Mouse (Mus musculus) CH12.LX (cell line): ENCODE results near the gene Gm5678. TPM values are rescaled to one million over a fixed set of nuclear protein-coding genes. Genes with fewer than 3 reads are reported as not detected.

Source experiments
- DNase-seq: peaks from one replicate; pipeline ENCODE4 v3.0.0-alpha.2; 2013; ENCODE audit errors: extremely low read depth
- H3K27ac ChIP-seq: 2 replicates; pipeline ENCODE4 v1.5.1; 2012; ENCODE audit warnings: low read depth, mild to moderate bottlenecking, control low read depth, moderate library complexity; ENCODE audit not compliant: insufficient read depth
- H3K27me3 ChIP-seq: replicated peaks from 2 replicates; pipeline ENCODE3; 2012; ENCODE audit warnings: inconsistent platforms
- H3K36me3 ChIP-seq, 2 experiments: replicated peaks in 1 of 2; 2 replicates each; pipeline versions ENCODE3 to v1.6.1; 2012; ENCODE audit warnings: inconsistent platforms in 1 of 2, low read length in 1 of 2, mild to moderate bottlenecking in 1 of 2, mixed read lengths in 1 of 2, moderate library complexity in 1 of 2; ENCODE audit not compliant: control insufficient read depth in 1 of 2, insufficient read depth in 1 of 2
- H3K4me1 ChIP-seq, 2 experiments: 2 replicates each; pipeline ENCODE4 v1.6.1; 2012; ENCODE audit warnings: inconsistent platforms in 1 of 2, moderate library complexity in 1 of 2; ENCODE audit not compliant: insufficient read depth in 2 of 2, control insufficient read depth in 1 of 2
- H3K4me2 ChIP-seq: 2 replicates; pipeline ENCODE4 v1.6.1; 2012; ENCODE audit warnings: low read depth, mild to moderate bottlenecking, control low read depth; ENCODE audit not compliant: poor library complexity, insufficient read depth, severe bottlenecking
- H3K4me3 ChIP-seq, 3 experiments: fragments of 150-350 bp in 1 of 3; sonication (generic) in 1 of 3; replicated peaks in 1 of 3; 2 replicates each; pipeline versions ENCODE3 to v1.5.1; 2011 to 2012; ENCODE audit warnings: low read depth in 2 of 3, low read length in 2 of 3, mild to moderate bottlenecking in 2 of 3, moderate library complexity in 2 of 3, control low read depth in 1 of 3, improper control_type of control experiment in 1 of 3, inconsistent platforms in 1 of 3, mixed read lengths in 1 of 3; ENCODE audit not compliant: poor library complexity in 1 of 3
- H3K79me2 ChIP-seq: replicated peaks from 2 replicates; pipeline ENCODE4 v1.6.1; 2012; ENCODE audit warnings: mild to moderate bottlenecking, moderate library complexity; ENCODE audit not compliant: control insufficient read depth, poor library complexity, insufficient read depth, severe bottlenecking; ENCODE audit errors: extremely low read depth
- H3K9ac ChIP-seq: 2 replicates; pipeline ENCODE4 v1.6.1; 2012; ENCODE audit warnings: low read depth, mild to moderate bottlenecking, control low read depth, moderate library complexity; ENCODE audit not compliant: insufficient read depth
- H3K9me3 ChIP-seq: replicated peaks from 2 replicates; pipeline ENCODE3; 2012; ENCODE audit warnings: low read length, inconsistent platforms, mixed read lengths
- BHLHE40 ChIP-seq: IDR thresholded peaks from 2 replicates; pipeline ENCODE4 v1.6.1; 2011; ENCODE audit warnings: mild to moderate bottlenecking, low read depth, low read length, improper control_type of control experiment
- CHD1 ChIP-seq: IDR thresholded peaks from 2 replicates; pipeline ENCODE4 v1.6.1; 2012; ENCODE audit warnings: low read depth, low read length, improper control_type of control experiment, inconsistent platforms
- CTCF ChIP-seq, 2 experiments: IDR thresholded peaks in 1 of 2; conservative IDR thresholded peaks in 1 of 2; 2 replicates each; pipeline ENCODE4 v1.5.1; 2011 to 2012; ENCODE audit warnings: low read depth in 2 of 2, low read length in 2 of 2, improper control_type of control experiment in 1 of 2, inconsistent platforms in 1 of 2, mild to moderate bottlenecking in 1 of 2, moderate library complexity in 1 of 2
- E2F4 ChIP-seq: IDR thresholded peaks from 2 replicates; pipeline ENCODE4 v1.6.1; 2011; ENCODE audit warnings: low read depth, low read length, improper control_type of control experiment; ENCODE audit not compliant: insufficient replicate concordance
- EP300 ChIP-seq: IDR thresholded peaks from 2 replicates; pipeline ENCODE4 v1.6.1; 2011; ENCODE audit warnings: low read length, improper control_type of control experiment
- GABPA ChIP-seq: IDR thresholded peaks from 2 replicates; pipeline ENCODE4 v1.6.1; 2012; ENCODE audit warnings: low read depth, low read length, improper control_type of control experiment, inconsistent platforms; ENCODE audit not compliant: insufficient replicate concordance
- IRF4 ChIP-seq: IDR thresholded peaks from 2 replicates; pipeline ENCODE4 v1.6.1; 2014; ENCODE audit warnings: low read depth, mild to moderate bottlenecking, inconsistent platforms, low read length, improper control_type of control experiment
- JUND ChIP-seq: conservative IDR thresholded peaks from 2 replicates; pipeline ENCODE4 v1.6.1; 2011; ENCODE audit warnings: low read depth, low read length, improper control_type of control experiment
- MAFK ChIP-seq: IDR thresholded peaks from 2 replicates; pipeline ENCODE4 v1.6.1; 2011; ENCODE audit warnings: low read length, improper control_type of control experiment; ENCODE audit not compliant: insufficient replicate concordance
- MAX ChIP-seq: IDR thresholded peaks from 2 replicates; pipeline ENCODE4 v1.6.1; 2011; ENCODE audit warnings: low read length, improper control_type of control experiment
- MEF2A ChIP-seq: IDR thresholded peaks from 2 replicates; pipeline ENCODE4 v1.6.1; 2014; ENCODE audit warnings: low read depth, mild to moderate bottlenecking, inconsistent platforms, low read length, improper control_type of control experiment, borderline replicate concordance
- MXI1 ChIP-seq: IDR thresholded peaks from 2 replicates; pipeline ENCODE4 v1.6.1; 2011; ENCODE audit warnings: mild to moderate bottlenecking, low read depth, low read length, improper control_type of control experiment
- NELFE ChIP-seq: IDR thresholded peaks from 2 replicates; pipeline ENCODE4 v1.6.1; 2011; ENCODE audit warnings: low read depth, low read length, improper control_type of control experiment
- PAX5 ChIP-seq: IDR thresholded peaks from 2 replicates; pipeline ENCODE4 v1.6.1; 2012; ENCODE audit warnings: low read length, inconsistent platforms, mixed read lengths
- POLR2A ChIP-seq: IDR thresholded peaks from 2 replicates; pipeline ENCODE4 v1.6.1; 2011; ENCODE audit warnings: low read depth, mild to moderate bottlenecking, improper control_type of control experiment, low read length
- RAD21 ChIP-seq: IDR thresholded peaks from 2 replicates; pipeline ENCODE4 v1.6.1; 2011; ENCODE audit warnings: low read depth, mild to moderate bottlenecking, low read length, improper control_type of control experiment, moderate library complexity
- SIN3A ChIP-seq: IDR thresholded peaks from 2 replicates; pipeline ENCODE4 v1.6.1; 2012; ENCODE audit warnings: low read length, improper control_type of control experiment, inconsistent platforms
- SMC3 ChIP-seq: IDR thresholded peaks from 2 replicates; pipeline ENCODE4 v1.6.1; 2011; ENCODE audit warnings: low read depth, low read length, improper control_type of control experiment
- TBP ChIP-seq: conservative IDR thresholded peaks from 2 replicates; pipeline ENCODE4 v1.6.1; 2011; ENCODE audit warnings: low read depth, low read length, improper control_type of control experiment
- TCF12 ChIP-seq: IDR thresholded peaks from 2 replicates; pipeline ENCODE4 v1.6.1; 2014; ENCODE audit warnings: low read depth, mild to moderate bottlenecking, inconsistent platforms, low read length, improper control_type of control experiment
- UBTF ChIP-seq: IDR thresholded peaks from 2 replicates; pipeline ENCODE4 v1.6.1; 2012; ENCODE audit warnings: low read depth, mild to moderate bottlenecking, inconsistent platforms, low read length, improper control_type of control experiment, moderate library complexity
- USF1 ChIP-seq: IDR thresholded peaks from 2 replicates; pipeline ENCODE4 v1.6.1; 2014; ENCODE audit warnings: low read depth, mild to moderate bottlenecking, inconsistent platforms, low read length, improper control_type of control experiment
- USF2 ChIP-seq: conservative IDR thresholded peaks from 2 replicates; pipeline ENCODE4 v1.6.1; 2011; ENCODE audit warnings: low read depth, low read length, improper control_type of control experiment
- ZC3H11A ChIP-seq: IDR thresholded peaks from 2 replicates; pipeline ENCODE4 v1.6.1; 2012; ENCODE audit warnings: low read depth, mild to moderate bottlenecking, inconsistent platforms, low read length, improper control_type of control experiment
- ZMIZ1 ChIP-seq: IDR thresholded peaks from 2 replicates; pipeline ENCODE4 v1.6.1; 2012; ENCODE audit warnings: low read depth, mild to moderate bottlenecking, inconsistent platforms, low read length, improper control_type of control experiment
- ZNF384 ChIP-seq: IDR thresholded peaks from 2 replicates; pipeline ENCODE4 v1.6.1; 2012; ENCODE audit warnings: low read depth, low read length, improper control_type of control experiment, inconsistent platforms
- dilution Hi-C: fragments of 300-500 bp; cut with MboI; formaldehyde crosslinking; loops from 2 replicates; pipeline ENCODE4 v1.14.3; 2020; ENCODE audit warnings: low sequenced_read_pairs; ENCODE audit not compliant: extremely low pct_unique_long_range_greater_than_20kb, extremely low pct_ligation_motif_present
- in situ Hi-C: fragments of 300-500 bp; cut with MboI; formaldehyde crosslinking; loops from 3 replicates; pipeline ENCODE4 v1.14.3; 2019; ENCODE audit warnings: low sequenced_read_pairs, low pct_ligation_motif_present, low pct_unique_long_range_greater_than_20kb, mixed read lengths
- polyA plus RNA-seq: library from polyadenylated mRNA; unstranded; fragments of >175 nt; gene quantifications from 2 replicates; pipeline ENCODE4 v1.2.1, GENCODE M21; 2012; ENCODE audit warnings: low read depth; ENCODE audit not compliant: insufficient read length
- total RNA-seq, 2 experiments: library from RNA; depleted of rRNA; stranded (reverse); fragments of 300-350 nt in 1 of 2; fragments of >200 nt in 1 of 2; gene quantifications; 2 replicates each; pipeline ENCODE4 v1.2.3; 2012 to 2014

The Gm5678 gene
- total and polyA plus RNA-seq, 3 experiments = not detected

DNA sequence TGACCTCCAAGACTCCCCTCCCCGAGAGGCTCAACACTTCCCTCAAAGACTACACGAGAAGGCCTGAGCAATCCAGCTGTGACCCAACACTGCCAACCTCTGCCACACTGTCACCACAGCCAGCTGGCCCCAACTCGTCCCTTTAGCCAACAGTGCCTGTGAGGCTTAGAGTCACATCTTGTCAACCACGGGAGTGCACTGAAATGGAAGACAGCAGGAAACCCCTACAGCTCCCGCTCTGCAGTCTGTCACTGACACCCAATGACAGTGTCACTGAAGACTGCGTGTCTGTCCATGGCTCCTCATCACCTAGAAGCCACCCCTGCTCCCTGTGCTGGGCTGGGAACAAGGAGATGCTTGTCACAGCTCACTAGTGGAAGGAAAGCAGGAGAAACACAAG, 46.8 kb upstream of the Gm5678 start:
- no peak overlapping the region for H3K9ac ChIP-seq
- dilution Hi-C loops = no loop called here
- no peak overlapping the region for H3K27ac ChIP-seq
- in situ Hi-C loops = no loop called here
- no peak for TF ChIP-seq MEF2A
- no peaks in the 10 kb centered on the region for H3K79me2 ChIP-seq
- peaks cover 9 to 22% of the 10 kb centered on the region in 2 experiments for H3K4me1 ChIP-seq
- H3K36me3 ChIP-seq = peaks cover 12 to 32% of the 10 kb centered on the region in 2 experiments
- no peak overlapping the region for H3K4me3 ChIP-seq
- no peaks in the 10 kb centered on the region for H3K27me3 ChIP-seq
- no peak overlapping the region for H3K4me2 ChIP-seq
- DNase-seq = no peak
- H3K9me3 ChIP-seq = no peaks in the 10 kb centered on the region

DNA sequence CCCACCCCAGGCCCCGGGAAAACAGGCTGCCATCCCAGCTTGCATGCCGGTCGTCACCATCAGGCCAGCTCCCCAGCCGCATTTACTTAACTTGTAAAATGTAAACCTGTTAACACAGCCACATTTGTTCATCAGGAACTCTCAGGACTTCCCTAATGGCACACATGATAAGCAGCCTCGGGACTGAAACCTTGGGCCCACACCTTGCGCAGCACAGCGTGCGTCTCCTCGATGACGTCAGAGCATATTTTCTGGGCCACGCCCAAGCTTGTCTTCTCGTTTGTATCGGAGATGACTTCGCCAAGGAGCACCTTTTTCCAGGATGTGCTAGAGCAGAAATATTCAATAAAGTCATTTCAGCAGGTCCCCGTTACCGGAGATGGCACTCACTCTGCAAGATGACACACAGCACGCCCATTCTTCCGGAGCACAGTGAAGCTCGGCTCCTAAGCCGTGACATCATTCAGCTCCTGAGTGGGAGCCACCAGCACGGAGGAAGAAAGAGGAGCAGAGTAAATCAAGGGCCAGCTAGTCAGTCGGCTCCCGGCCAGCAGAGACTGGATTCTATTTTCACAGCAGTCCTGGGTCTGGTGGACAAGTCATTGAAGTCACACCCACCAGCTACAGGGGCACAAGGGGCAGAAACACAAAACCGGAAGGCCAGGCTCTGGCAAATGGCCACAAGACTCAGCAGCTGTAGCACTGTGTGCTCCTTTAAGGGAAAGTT, 42.8 kb upstream of the Gm5678 start:
- in situ Hi-C loops = no loop called here
- no peak overlapping the region for H3K27ac ChIP-seq
- no peak for DNase-seq

DNA sequence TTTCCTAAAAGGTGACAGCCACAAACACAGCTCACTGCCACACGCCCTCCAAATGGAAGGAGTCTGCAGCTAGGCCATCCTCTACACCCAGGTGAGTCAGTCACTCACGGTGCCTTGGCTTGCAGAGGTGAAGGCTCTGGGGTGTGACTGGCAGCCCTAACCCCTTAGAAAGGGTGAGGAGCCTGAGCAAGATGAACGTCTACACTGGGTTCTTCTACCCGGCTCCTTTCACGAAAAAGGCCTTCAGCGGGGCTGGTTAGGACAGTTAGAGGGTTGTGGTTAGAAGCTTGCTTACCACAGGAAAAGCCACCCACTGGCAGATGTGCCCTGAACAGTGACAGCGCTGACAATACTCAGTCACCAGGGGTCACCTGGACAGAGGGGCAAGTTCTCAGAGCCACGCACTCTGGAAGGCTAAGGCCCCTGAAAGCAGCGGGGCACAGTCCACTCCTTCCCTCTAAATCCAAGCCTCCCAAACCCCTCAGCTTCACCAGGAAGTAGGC, 42.1 kb upstream of the Gm5678 start:
- Histone ChIP-seq H3K27ac (no peak overlapping the region), H3K36me3 (peaks cover 27 to 67% of the 10 kb centered on the region in 2 experiments), H3K9me3 (no peaks in the 10 kb centered on the region), H3K4me2 (no peak overlapping the region), H3K9ac (no peak overlapping the region), H3K4me3 (no peak overlapping the region), H3K27me3 (no peaks in the 10 kb centered on the region), H3K79me2 (no peaks in the 10 kb centered on the region), H3K4me1 (peaks cover 0 to 33% of the 10 kb centered on the region in 2 experiments; a peak in 2 of 4 replicates)
- TF ChIP-seq UBTF (no peak), MXI1 (no peak), PAX5 (no peak), MEF2A (no peak), TCF12 (no peak), MAX (no peak), CHD1 (no peak), USF2 (no peak), RAD21 (no peak), BHLHE40 (no peak), CTCF (conservative IDR thresholded peaks at IDR 0.05 in 1 of 2, IDR thresholded peaks at IDR 0.05 in 1 of 2; ENCODE audit: low read depth in 2 of 2, low read length in 2 of 2) (no peak), SMC3 (no peak), ZNF384 (no peak), TBP (no peak), E2F4 (no peak), EP300 (no peak), SIN3A (no peak), ZC3H11A (no peak), USF1 (no peak), NELFE (no peak)
- dilution Hi-C loops = no loop called here
- in situ Hi-C loops = no loop called here
- DNase-seq = no peak

More for the DNA sequence above, 42.8 kb upstream of the Gm5678 start:
- TF ChIP-seq CTCF (conservative IDR thresholded peaks at IDR 0.05 in 1 of 2, IDR thresholded peaks at IDR 0.05 in 1 of 2; ENCODE audit: low read depth in 2 of 2, low read length in 2 of 2) (no peak), RAD21 (no peak), USF2 (no peak), IRF4 (no peak), ZNF384 (no peak), POLR2A (no peak), MAFK (no peak), GABPA (no peak), ZMIZ1 (no peak), JUND (no peak)
- dilution Hi-C loops = no loop called here
- peaks cover 0 to 39% of the 10 kb centered on the region in 2 experiments; a peak in 3 of 4 replicates for H3K4me1 ChIP-seq
- no peaks in the 10 kb centered on the region for H3K79me2 ChIP-seq
- H3K27me3 ChIP-seq = no peaks in the 10 kb centered on the region
- H3K9me3 ChIP-seq = no peaks in the 10 kb centered on the region
- H3K36me3 ChIP-seq = peaks cover 22 to 61% of the 10 kb centered on the region in 2 experiments
- no peak overlapping the region for H3K9ac ChIP-seq
- H3K4me2 ChIP-seq = no peak overlapping the region
- no peak overlapping the region for H3K4me3 ChIP-seq
